Mouse (Mus musculus): ENCODE results near the gene Endov.

Endov gene

GRCm38 (mm10) chr11:119545741-119546495, 54.8 kb downstream of the Endov start:
- no peak for DNase-seq (ENCODE audit: low read depth, low spot score)

- DNase-seq (ENCODE audit: low read depth, low spot score): no peak
These were observed 55.5 kb downstream of the Endov start for GRCm38 (mm10) chr11:119546496-119547182.

GRCm38 (mm10) chr11:119547183-119547921, 56.2 kb downstream of the Endov start, which contains the start of gene Nptx1:
Gene Nptx1 (minus strand): TSS chr11:119547753.
- DNase-seq (ENCODE audit: low read depth, low spot score): no peak

GRCm38 (mm10) chr11:119547951-119548591, 56.9 kb downstream of the Endov start:
- DNase-seq (ENCODE audit: low read depth, low spot score): no peak

GRCm38 (mm10) chr11:119548741-119549370, 57.7 kb downstream of the Endov start:
- DNase-seq (ENCODE audit: low read depth, low spot score): no peak

GRCm38 (mm10) chr11:119549371-119549811, 58.2 kb downstream of the Endov start:
- no peak for DNase-seq (ENCODE audit: low read depth, low spot score)

GRCm38 (mm10) chr11:119550546-119551335, 59.6 kb downstream of the Endov start:
- DNase-seq (ENCODE audit: low read depth, low spot score): no peak

- DNase-seq (ENCODE audit: low read depth, low spot score): no peak
These were observed 60.3 kb downstream of the Endov start for GRCm38 (mm10) chr11:119551468-119551867.

GRCm38 (mm10) chr11:119552301-119552700, 61.2 kb downstream of the Endov start:
- no peak for DNase-seq (ENCODE audit: low read depth, low spot score)

GRCm38 (mm10) chr11:119552902-119553802, 62.0 kb downstream of the Endov start:
- DNase-seq (ENCODE audit: low read depth, low spot score): no peak

- DNase-seq (ENCODE audit: low read depth, low spot score): no peak
These were observed 63.6 kb downstream of the Endov start for GRCm38 (mm10) chr11:119554706-119555105.

- no peak for DNase-seq (ENCODE audit: low read depth, low spot score)
These were observed 64.0 kb downstream of the Endov start for GRCm38 (mm10) chr11:119555170-119555569.

GRCm38 (mm10) chr11:119557940-119558869, 67.1 kb downstream of the Endov start:
- no peak for DNase-seq (ENCODE audit: low read depth, low spot score)

- DNase-seq (ENCODE audit: low read depth, low spot score): no peak
These were observed 67.9 kb downstream of the Endov start for GRCm38 (mm10) chr11:119558870-119559610.
